Mouse (Mus musculus): Measurements from ENCODE around the gene Vip.
A peak's percentile ranks its signal among the peaks of the same experiment; 100 is the strongest.

The Vip gene

GRCm38 (mm10) chr10:5639112-5639511, at the start of gene Vip:
Gene Vip, plus strand, starts transcription at chr10:5639218.
- DNase-seq (ENCODE audit: extremely low spot score, low spot score): peak; percentile 50

GRCm38 (mm10) chr10:5591061-5591460, 48.0 kb upstream of the Vip start:
- DNase-seq (ENCODE audit: extremely low spot score, low spot score): no peak

DNA sequence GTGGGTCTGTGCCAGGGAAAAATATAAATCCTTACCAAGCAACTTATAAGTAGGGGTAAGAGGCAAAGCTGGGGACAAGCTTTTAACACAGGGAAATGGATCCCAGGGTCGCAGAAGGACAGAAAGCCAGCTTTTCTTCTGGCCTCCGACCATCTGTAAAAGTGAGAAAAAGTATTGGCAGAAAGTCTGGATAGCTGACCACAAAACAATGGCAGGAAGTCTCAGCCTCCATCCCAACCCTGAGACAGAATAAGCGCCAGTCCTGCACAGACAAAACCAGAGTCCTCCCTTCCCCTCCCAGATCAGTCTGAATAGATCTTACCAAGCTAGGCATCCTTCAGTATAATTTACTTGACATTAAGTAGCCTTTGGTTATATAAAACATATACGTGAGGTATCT, 47.0 kb upstream of the Vip start:
- no peak for DNase-seq (ENCODE audit: extremely low spot score, low spot score)

- no peak for DNase-seq (ENCODE audit: extremely low spot score, low spot score)
These were observed 45.6 kb upstream of the Vip start, which contains the start of gene Myct1 for GRCm38 (mm10) chr10:5593464-5593863. Gene Myct1, plus strand, starts transcription at chr10:5593775.

DNA sequence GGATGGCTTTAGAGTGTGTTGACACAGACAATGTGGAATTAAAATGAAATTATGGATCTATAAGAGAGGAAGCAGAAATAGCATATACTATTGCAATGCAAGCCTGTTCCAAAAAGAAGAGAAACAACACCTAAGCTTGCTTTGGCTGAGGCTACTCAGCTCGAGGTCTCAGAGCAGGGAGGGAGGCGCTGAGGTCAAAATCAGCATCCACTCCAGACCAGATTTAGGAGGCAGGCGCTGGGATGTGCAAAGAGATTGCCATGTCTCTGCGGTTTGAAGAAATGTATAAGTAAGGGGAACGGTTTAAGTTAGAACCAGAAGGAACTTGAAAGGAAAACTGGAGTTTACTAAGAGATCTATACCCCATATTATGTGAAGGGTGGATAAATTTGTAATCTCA, 44.6 kb upstream of the Vip start:
- no peak for DNase-seq (ENCODE audit: extremely low spot score, low spot score)

DNA sequence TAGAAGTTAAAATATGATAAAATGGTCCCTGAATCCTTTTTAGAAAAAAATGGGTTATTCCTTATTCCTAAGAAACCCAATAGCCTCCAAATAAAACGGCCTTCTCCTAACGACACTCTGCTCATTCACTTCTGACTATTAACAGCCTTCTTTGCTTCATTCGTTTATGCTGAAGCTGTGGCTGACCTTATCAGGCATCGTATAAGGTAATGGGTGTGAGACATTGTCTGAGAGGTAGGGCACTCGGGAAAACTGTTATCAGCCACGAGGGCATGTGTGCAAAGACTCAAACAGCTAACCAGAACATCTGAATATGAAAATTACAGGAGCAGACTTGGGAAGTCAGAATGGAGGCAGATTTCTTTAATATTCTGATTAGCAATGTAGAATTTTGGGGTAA, 42.5 kb upstream of the Vip start:
- no peak for DNase-seq (ENCODE audit: extremely low spot score, low spot score)

DNA sequence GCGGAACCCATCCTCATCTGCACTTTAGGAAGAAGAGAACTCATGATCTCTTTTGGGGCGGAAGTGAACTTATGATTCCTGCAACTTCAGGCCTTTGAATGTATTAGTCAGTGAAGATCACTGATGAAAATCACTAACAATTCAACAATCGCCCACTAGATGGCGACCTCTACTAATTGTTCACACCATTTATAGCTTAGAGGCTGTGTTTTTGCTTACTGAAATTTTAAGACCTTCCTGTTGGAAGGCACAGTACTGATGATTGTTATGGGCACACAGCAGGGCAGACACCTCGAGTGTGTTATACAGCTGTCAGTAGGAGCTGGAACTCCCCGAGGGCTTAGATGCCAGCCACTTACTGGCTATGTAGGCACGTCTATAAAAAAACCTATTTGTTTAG, 38.9 kb upstream of the Vip start:
- peak; percentile 63 for DNase-seq (ENCODE audit: extremely low spot score, low spot score)

DNA sequence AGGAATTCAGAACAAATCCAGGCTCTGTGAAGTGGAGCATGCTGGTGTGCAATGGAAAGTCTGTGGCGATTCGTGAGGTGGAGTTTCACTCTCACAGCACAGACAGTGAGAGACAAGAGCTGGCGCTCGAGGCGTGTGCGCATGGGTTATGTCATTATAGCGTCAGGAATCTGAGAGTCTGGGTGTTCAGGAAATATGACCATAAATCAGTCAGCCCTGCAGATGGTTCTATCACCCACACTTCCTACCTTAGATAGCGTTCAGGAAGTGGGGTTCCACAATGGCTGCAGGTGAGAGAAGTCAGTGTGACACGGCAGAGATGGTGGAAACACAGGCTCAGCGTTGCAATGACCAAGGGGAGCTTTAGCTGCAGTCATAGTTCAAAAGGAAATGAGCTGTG, 35.5 kb upstream of the Vip start:
- no peak for DNase-seq (ENCODE audit: extremely low spot score, low spot score)

DNA sequence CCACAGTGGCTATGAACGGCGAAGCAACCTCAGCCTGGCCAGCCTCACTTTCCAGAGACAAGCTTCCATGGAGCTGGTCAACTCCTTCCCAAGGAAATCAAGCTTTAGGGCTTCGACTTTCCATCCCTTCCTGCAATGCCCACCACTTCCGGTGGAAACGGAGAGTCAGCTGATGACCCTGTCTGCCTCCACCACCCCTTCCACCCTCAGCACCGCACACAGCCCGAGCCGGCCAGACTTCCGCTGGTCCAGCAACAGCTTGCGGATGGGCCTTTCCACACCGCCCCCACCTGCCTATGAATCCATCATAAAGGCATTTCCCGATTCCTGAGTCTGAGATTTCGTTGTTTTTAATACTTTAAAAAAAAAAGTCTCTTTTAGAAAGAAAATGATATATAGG, 34.6 kb upstream of the Vip start:
- DNase-seq (ENCODE audit: extremely low spot score, low spot score): no peak

DNA sequence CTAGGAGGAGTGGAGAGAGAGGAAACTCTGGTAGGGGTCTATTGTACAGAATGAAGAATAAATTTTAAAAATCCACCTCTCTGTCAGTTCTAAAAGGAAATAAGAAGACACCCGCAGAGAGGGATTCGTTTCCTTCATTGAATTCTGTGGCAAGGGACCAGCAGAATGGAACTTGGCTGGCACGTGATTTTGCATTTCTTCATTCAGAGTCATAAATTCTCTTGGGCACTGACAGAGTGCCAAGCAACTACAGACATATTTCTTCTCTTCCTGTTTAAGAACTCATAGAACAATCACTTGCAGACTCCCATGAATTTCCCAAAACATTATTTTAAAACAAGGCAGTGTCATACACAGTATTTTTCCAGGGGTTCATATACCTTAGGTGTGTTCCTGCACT, 30.1 kb upstream of the Vip start:
- no peak for DNase-seq (ENCODE audit: extremely low spot score, low spot score)

GRCm38 (mm10) chr10:5615186-5616040, 23.6 kb upstream of the Vip start:
- DNase-seq (ENCODE audit: extremely low spot score, low spot score): no peak

DNA sequence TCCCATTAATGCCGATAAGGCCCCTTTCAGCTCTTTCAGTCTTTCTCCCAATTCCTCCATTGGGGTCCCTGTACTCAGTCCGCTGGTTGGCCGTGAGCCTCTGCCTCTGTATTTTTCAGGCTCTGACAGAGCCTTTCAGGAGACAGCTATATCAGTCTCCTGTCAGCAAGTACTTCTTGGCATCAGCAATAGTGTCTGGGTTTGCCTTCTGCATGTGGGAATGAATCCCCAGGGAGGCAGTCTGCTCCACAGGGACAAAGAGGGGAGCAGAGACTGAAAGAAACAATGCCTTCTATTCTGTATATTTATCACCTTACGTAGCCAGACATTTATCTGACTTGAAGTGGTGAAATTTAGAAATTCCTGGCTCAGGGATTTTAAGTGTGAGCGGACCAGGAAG, 12.8 kb upstream of the Vip start:
- no peak for DNase-seq (ENCODE audit: extremely low spot score, low spot score)

- no peak for DNase-seq (ENCODE audit: extremely low spot score, low spot score)
These were observed 5.3 kb upstream of the Vip start for GRCm38 (mm10) chr10:5633672-5634200.

GRCm38 (mm10) chr10:5634336-5634735, 4.7 kb upstream of the Vip start:
- no peak for DNase-seq (ENCODE audit: extremely low spot score, low spot score)

DNA sequence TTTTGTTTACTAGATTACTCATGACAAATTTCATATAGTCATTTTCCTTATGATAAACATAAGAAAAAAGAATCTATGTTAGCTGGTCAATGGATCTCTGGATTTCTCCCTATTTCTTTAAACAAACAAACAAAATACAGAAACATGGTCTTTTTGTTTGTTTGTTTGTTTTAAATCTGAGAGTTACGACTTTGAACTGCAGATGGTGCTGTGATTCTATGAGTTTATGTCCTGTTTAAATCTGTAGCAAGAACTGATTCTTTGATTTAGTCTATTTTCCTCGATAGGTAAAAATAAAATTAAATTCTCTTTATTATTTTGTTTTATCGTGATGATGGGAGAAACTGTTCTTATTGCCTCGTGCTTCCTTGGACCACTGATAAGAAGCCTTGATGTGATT, 1.7 kb upstream of the Vip start:
- no peak for DNase-seq (ENCODE audit: extremely low spot score, low spot score)

DNA sequence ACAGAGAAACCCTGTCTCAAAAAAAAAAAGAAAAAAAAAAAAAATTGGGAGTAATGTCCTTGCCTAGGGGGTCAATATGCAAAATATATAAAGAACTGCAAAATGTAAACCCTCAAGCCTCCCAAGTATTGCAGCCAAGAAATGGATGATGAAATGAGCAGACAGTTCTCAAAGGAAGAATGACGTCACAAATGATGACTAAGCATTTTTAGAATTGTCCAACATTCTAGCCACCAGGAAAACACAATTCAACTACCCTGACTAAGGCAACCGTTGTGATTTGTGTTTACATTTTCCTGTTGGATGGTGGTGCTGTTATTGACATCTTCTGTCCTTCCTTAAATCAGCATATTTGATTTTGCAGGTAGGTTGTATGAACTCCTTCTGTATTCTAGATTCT, 42.3 kb downstream of the Vip start:
- no peak for DNase-seq (ENCODE audit: extremely low spot score, low spot score)

DNA sequence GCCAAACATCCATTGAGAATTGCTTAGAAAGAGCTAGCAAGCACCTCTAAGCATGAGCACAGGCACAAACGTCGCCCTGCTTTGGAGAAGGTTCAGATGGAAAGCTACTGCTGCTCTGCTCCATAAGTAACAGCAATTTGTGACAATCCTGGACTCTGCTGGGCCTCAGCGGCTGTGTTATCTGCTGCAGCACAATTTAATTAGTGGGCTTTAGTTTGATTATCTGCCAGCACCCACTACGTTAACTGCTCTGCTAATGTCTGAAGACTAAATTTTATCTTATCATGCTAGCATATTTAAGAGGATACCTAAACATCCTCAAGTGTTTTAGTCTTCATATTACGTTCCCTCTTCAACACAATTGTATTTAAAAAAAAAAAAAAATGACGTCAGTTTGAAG, 46.6 kb downstream of the Vip start:
- no peak for DNase-seq (ENCODE audit: extremely low spot score, low spot score)

GRCm38 (mm10) chr10:5694351-5694750, 55.3 kb downstream of the Vip start:
- no peak for DNase-seq (ENCODE audit: extremely low spot score, low spot score)

Measured in neural tube, embryonic 10.5 days (tissue).